In genomic region chr13:49400139-49400538, GRCm38 (mm10) we compare ENCODE assay signal across 9 mouse cellular contexts. TPM values are rescaled to one million over a fixed set of nuclear protein-coding genes. Genes with fewer than 3 reads are reported as not detected.
DNase-seq lines count a peak whose midpoint lies in the region; ATAC-seq lines count a peak whose summit lies in the region.
"Had no signal": no experiment of that assay in that cellular context is flagged by ENCODE, and none has a peak within 500 bp of the region (broad histone marks: within the 10 kb centered on the region; RNA-seq: fewer than 3 reads in every experiment).

No protein-coding gene starts in this region.

- ATAC-seq in forebrain, embryonic 11.5 days (replicated peaks; ENCODE audit: low FRiP score) = no peak
- no peak for ATAC-seq in forebrain, embryonic 15.5 days (replicated peaks)
- ATAC-seq in hindbrain, embryonic 16.5 days = peak; percentile 83

- H3K9ac ChIP-seq in forebrain, embryonic 11.5 days (ENCODE audit: low read length) = no peak overlapping the region
- H3K9ac ChIP-seq in forebrain, embryonic 15.5 days (replicated peaks) = no peak overlapping the region
- no peak overlapping the region for H3K9ac ChIP-seq in hindbrain, embryonic 16.5 days (ENCODE audit: low read depth, low read length)

- peak; percentile 59 for DNase-seq in forebrain, embryonic 11.5 days (ENCODE audit: low spot score)
- DNase-seq in 3T3-L1 (ENCODE audit: low read depth, low spot score) = peak; percentile 39
- DNase-seq in embryonic facial prominence, embryonic 10.5 days (ENCODE audit: low spot score) = peak; percentile 68
- DNase-seq in lung, postnatal 36 days = peak; percentile 73
- no peak for DNase-seq in layer of hippocampus, postnatal 10 days (ENCODE audit: low spot score in 2 of 2)
- no peak for DNase-seq in thymus, postnatal 10 days (ENCODE audit: low spot score in 2 of 2)

- no peak overlapping the region for H3K27ac ChIP-seq in forebrain, embryonic 11.5 days (ENCODE audit: low read depth, low read length)
- H3K27ac ChIP-seq in forebrain, embryonic 15.5 days (replicated peaks) = no peak overlapping the region
- H3K27ac ChIP-seq in embryonic facial prominence, embryonic 10.5 days (replicated peaks) = no peak overlapping the region
- no peak overlapping the region for H3K27ac ChIP-seq in hindbrain, embryonic 16.5 days (ENCODE audit: low read depth, low read length)

- H3K4me1 ChIP-seq in forebrain, embryonic 11.5 days (replicated peaks; ENCODE audit: control insufficient read depth, insufficient read depth, low read length) = no peaks in the 10 kb centered on the region
- no peaks in the 10 kb centered on the region for H3K4me1 ChIP-seq in forebrain, embryonic 15.5 days
- H3K4me1 ChIP-seq in embryonic facial prominence, embryonic 10.5 days = 0 out of 2 replicates have a peak, but pooled peaks cover 3% of the 10 kb centered on the region
- H3K4me1 ChIP-seq in hindbrain, embryonic 16.5 days (ENCODE audit: control insufficient read depth, insufficient read depth, low read depth, low read length) = no peaks in the 10 kb centered on the region

- H3K36me3 ChIP-seq in forebrain, embryonic 11.5 days (ENCODE audit: control insufficient read depth, insufficient read depth, low read length) = no peaks in the 10 kb centered on the region
- H3K36me3 ChIP-seq in forebrain, embryonic 15.5 days = no peaks in the 10 kb centered on the region
- no peaks in the 10 kb centered on the region for H3K36me3 ChIP-seq in embryonic facial prominence, embryonic 10.5 days (replicated peaks)
- no peaks in the 10 kb centered on the region for H3K36me3 ChIP-seq in hindbrain, embryonic 16.5 days (ENCODE audit: control insufficient read depth, insufficient read depth, low read length)
- H3K36me3 ChIP-seq: G1E had no signal

- WGBS in forebrain, embryonic 11.5 days = 81% methylated on average over 6 of the region's 6 CpGs
- WGBS in forebrain, embryonic 15.5 days = 51% methylated on average over 6 of the region's 6 CpGs
- 61% methylated on average over 6 of the region's 6 CpGs for WGBS in embryonic facial prominence, embryonic 10.5 days
- 41% methylated on average over 6 of the region's 6 CpGs for WGBS in hindbrain, embryonic 16.5 days

- no peaks in the 10 kb centered on the region for H3K27me3 ChIP-seq in forebrain, embryonic 11.5 days (ENCODE audit: control insufficient read depth, insufficient read depth, low read length)
- H3K27me3 ChIP-seq in forebrain, embryonic 15.5 days = no peaks in the 10 kb centered on the region
- H3K27me3 ChIP-seq in embryonic facial prominence, embryonic 10.5 days (replicated peaks; ENCODE audit: low read depth, poor library complexity, severe bottlenecking) = no peaks in the 10 kb centered on the region
- no peaks in the 10 kb centered on the region for H3K27me3 ChIP-seq in hindbrain, embryonic 16.5 days (replicated peaks; ENCODE audit: control insufficient read depth, insufficient read depth, low read length)

- H3K4me3 ChIP-seq in forebrain, embryonic 11.5 days (ENCODE audit: low read depth, low read length) = no peak overlapping the region
- H3K4me3 ChIP-seq in forebrain, embryonic 15.5 days = no peak overlapping the region
- H3K4me3 ChIP-seq in embryonic facial prominence, embryonic 10.5 days = no peak overlapping the region
- H3K4me3 ChIP-seq in hindbrain, embryonic 16.5 days (ENCODE audit: low read length) = no peak overlapping the region

- no peak overlapping the region for H3K4me2 ChIP-seq in forebrain, embryonic 11.5 days (ENCODE audit: low read depth, low read length, severe bottlenecking)
- H3K4me2 ChIP-seq in forebrain, embryonic 15.5 days (replicated peaks) = no peak overlapping the region
- H3K4me2 ChIP-seq in hindbrain, embryonic 16.5 days (ENCODE audit: low read length) = no peak overlapping the region

- no peaks in the 10 kb centered on the region for H3K9me3 ChIP-seq in forebrain, embryonic 11.5 days (ENCODE audit: control insufficient read depth, low read length)
- no peaks in the 10 kb centered on the region for H3K9me3 ChIP-seq in forebrain, embryonic 15.5 days
- H3K9me3 ChIP-seq in embryonic facial prominence, embryonic 10.5 days = no peaks in the 10 kb centered on the region
- no peaks in the 10 kb centered on the region for H3K9me3 ChIP-seq in hindbrain, embryonic 16.5 days (ENCODE audit: control insufficient read depth, low read length)

RNA-seq across cellular contexts. Expression of gene Ippk, which starts 20.9 kb away (rescaled TPM):
- polyA plus RNA-seq in forebrain, embryonic 11.5 days (2014; fragmentation: Nextera tagmentation; extraction: Ambion mirVana) = 16.6 and 16.9 TPM in 2 replicates
- polyA plus RNA-seq in forebrain, embryonic 15.5 days (2015; fragmentation: Nextera tagmentation; extraction: Ambion mirVana) = 15.1 and 15.9 TPM in 2 replicates
- 18.3 and 20.4 TPM in 2 replicates for polyA plus RNA-seq in embryonic facial prominence, embryonic 10.5 days (2016; fragmentation: Nextera tagmentation; extraction: Ambion mirVana)
- polyA plus RNA-seq in hindbrain, embryonic 16.5 days (2015; fragmentation: Nextera tagmentation; extraction: Ambion mirVana) = 13.6 and 14.3 TPM in 2 replicates
- 10 to 100 TPM; 16.4 to 16.8 TPM for total RNA-seq in layer of hippocampus, postnatal 10 days (2021)

RNA-seq across cellular contexts. Expression of gene Bicd2, which starts 58.8 kb away (rescaled TPM):
- polyA plus RNA-seq in forebrain, embryonic 11.5 days (2014; fragmentation: Nextera tagmentation; extraction: Ambion mirVana) = 35.7 and 38.5 TPM in 2 replicates
- polyA plus RNA-seq in forebrain, embryonic 15.5 days (2015; fragmentation: Nextera tagmentation; extraction: Ambion mirVana) = 26.4 and 27.1 TPM in 2 replicates
- polyA plus RNA-seq in embryonic facial prominence, embryonic 10.5 days (2016; fragmentation: Nextera tagmentation; extraction: Ambion mirVana) = 32.6 and 33.3 TPM in 2 replicates
- polyA plus RNA-seq in hindbrain, embryonic 16.5 days (2015; fragmentation: Nextera tagmentation; extraction: Ambion mirVana) = 25.3 and 30.5 TPM in 2 replicates
- 10 to 100 TPM; 45.0 to 45.3 TPM for total RNA-seq in layer of hippocampus, postnatal 10 days (2021)

Comparison
In these comparisons a context has a peak if more than half of its experiments do, and no peak if none do; other contexts are left out.
1. DNase-seq: peak in forebrain, embryonic 11.5 days (single experiment), 3T3-L1 (single experiment), embryonic facial prominence, embryonic 10.5 days (single experiment) and lung, postnatal 36 days (single experiment); none in layer of hippocampus, postnatal 10 days (0 of 2) and thymus, postnatal 10 days (0 of 2).